Mouse (Mus musculus): ENCODE results near the gene Pigw.
"Not testable (repeated sequence)": the region's sequence is repeated elsewhere in the genome, so short reads cannot be mapped to it uniquely, and the experiment has no call there.

Pigw gene

DNA sequence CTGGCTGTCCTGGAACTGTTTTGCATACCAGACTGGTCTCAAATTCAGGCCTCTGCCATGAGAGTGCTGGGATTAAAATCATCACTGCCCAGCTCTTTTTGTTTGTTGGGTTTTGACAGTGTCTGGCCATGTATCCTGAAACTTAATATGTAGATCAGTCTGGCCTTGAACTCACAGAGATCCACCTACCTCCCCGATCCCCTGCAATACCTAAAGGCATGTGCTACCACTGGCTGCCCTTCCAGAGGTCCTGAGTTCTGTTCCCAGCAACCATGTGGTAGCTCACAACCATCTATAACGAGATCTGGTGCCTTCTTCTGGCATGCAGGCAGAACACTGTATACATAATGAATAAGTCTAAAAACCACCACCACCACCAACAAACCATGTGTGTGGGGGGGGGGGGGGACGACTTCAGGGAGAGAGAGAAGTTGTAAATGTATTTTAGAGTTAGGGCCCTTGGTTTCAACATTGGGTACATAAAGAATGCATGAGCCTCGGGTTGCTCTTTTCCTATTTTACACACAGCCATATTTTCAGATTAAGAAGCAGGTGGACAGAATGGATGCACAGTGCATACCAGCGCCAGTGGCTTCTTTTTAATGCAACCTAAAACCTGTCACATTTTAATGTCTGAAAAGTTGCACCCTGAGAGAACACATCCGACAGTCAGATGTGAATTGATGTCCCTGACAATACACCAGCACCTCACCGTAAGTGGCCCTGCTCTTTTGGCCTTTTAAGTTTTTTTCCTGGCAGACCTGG lies 896 bp downstream of the Pigw start:
- peak; percentile 10 for DNase-seq (ENCODE audit: low spot score)

DNA sequence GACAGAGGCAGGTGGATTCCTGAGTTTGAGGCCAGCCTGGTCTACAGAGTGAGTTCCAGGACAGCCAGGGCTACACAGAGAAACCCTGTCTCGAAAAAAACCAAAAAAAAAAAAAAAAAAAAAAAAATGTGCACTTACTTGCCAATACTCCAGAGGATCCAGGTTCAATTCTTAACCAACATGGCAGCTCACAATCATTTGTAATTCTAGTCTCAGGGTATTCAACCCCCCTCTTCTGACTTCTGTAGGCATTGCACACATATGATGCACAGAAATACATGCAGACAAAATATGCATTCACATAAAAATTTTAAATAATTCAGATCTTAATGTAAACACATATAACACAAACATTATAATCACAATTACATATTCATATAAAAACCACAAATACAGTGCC lies 4.1 kb downstream of the Pigw start:
- not testable (repeated sequence) for DNase-seq (ENCODE audit: low spot score)

DNA sequence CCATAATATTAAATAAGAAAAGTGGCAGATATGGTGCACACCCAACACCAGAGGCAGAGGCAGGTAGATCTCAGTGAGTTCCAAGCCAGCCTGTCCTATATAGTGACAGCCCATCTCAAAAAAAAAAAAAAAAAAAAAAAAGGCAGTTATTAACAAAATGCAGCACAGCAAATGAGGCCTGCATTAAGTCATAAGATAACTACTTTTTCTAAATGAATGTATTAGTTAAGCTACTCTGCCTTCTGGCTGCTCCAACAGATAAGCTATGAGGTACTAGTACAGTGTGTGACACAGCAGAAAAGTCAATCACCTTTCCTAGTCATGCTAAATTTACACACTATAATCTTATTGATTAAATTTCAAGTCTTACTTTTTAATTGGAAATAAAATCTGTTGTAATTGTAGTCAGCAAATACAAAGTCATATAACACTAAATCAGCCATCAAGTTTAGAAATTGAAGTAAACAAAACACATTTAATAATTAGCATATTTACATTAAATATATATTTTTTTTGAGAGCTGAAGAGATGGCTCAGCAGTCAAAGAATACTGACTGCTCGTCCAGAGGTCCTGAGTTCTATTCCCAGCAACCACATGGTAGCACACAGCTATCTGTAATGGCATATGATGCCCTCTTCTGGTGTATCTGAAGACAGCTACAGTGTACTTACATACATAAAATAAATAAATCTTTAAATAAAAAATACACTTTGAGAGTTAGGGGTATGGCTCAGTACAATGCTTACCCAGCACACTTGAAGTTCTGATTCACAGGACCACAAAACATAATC lies 6.8 kb downstream of the Pigw start:
- no peak for DNase-seq (ENCODE audit: low spot score)

DNA sequence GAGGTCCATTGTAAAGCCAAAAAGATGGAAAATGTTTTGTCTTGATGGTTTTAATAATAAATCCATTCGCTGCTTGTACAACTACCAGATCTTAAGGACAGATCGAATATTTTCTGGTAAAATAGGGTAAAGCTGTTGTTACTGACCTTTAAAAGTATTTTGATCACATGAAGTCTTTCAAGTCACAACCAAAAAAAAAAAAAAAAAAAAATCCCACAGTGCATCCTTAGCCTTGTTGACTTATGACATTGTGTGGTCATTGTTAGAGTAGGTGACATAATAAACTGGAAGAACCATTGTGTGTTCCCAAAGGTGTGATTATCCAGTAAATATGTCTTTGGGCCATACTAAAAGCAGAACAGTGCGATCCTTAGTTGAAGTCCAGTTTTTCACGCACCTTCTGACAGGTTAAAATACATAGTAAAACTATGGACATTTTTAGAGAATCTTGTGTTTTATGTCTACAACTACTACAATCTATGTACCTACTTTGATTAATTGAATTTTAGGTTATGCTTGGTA lies 8.5 kb downstream of the Pigw start:
- no peak for DNase-seq (ENCODE audit: low spot score)

DNA sequence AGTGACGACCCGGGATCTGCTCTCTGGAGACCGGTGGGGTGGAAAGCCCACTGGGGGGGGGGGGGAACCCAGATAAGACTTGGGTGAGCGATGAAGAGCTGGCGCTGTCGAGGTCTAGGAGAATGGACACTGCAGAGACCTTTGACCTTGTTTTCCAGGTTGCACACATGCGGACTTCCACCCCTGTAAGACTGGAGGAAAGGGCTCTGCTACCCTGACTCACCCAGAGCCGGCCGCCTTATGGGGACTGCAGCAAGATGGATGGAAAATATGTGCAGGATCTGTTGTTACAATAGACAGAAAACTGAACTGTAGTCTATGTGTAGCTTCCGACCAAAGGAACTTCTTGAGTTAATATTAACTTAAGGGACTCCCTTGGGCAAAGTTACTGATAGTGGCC lies 9.0 kb downstream of the Pigw start:
- DNase-seq (ENCODE audit: low spot score): peak; percentile 75

DNA sequence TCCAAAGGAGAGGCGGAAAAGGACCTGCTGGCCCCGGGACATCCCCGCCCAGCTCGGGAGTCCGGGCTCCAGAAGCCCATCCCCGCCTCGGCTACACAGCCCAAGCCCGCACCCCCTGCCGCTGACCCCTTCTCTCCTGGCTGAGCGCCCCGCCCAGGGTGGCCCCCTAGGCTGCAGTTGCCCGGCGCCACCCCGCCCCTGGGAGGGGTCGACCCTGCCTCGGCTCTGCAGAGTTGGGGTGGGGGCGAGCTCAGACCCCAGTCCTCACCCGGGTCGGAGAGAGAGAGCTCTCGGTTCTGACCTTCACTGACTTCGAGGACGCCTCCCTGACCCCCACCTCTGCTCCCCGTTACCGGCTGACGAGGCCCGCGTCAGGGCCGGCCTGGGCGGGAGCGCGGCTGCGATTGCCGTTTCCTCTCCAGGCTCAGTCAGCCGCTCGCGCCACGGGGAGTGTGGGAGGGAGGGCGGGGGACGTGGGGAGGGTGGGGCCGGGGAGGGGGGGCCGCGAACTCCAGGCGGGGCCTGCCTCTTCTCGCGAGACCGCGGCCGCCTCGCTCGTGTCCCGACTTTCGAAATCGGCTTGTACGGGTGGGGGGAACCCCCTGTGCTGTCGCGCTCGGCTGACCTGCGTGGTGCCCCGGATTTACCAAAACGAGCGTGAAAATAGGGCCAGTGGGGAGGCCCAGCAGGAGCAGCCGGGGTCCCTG lies 9.6 kb downstream of the Pigw start, which contains the start of gene Ggnbp2:
Gene Ggnbp2, minus strand, starts transcription at position 481 of the 707 bp plus-strand sequence.
- DNase-seq (ENCODE audit: low spot score): peak; percentile 90

DNA sequence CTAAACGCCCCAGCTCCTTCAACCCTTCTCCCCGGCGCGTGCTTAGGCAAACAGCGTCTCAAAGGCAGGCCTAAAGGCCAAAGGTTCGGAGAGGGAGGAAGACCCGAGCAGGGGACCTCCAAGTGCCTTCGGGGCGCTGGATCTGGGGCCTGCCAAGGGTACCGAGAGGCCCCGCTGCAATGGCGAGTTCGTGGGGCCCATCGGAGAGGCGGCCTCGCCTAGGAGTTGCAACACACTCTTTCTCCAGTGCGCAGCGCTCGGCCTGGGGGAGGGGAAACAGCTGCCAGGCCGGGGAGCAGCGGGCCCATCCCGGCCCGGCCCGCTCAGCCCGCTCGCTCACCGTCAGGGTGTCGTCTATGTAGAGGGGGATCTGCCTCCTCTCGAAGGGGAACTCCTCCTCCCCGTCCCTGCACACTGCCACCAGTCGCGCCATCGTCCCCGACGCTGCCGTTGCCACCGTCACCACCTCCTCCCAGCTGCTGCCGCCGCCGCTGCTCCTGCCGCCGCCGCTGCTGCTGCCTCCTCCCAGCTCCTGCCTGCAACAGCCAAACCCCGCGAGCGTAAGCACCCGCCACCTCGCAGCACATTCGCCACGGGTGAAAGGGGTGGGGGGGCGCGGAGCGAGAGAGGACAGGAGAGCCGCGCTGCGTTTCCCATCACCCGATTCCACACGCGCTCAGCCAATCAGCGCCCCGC lies 10.4 kb downstream of the Pigw start:
- DNase-seq (ENCODE audit: low spot score): peak; percentile 96

DNA sequence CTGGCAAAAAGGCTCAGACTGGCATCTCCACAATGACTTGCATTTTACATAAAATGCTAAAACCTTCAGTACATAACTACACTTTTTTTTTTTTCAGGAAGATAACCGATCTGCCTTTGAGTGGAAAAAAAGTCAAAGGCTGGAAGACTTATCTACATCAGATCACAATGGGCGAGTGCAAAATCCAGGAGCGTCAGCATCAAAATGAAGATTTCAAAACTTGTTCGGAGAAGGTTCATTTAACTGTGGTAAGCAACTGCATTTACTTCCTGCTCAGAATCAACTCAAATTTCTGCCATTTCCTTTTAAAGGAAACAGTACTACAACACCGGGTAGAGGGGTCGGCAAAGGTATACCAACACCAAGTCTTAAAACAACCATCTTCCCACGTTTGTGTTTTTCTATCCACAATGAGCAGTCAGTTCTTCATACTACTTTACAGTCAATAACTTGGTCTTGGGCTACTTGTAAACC lies 11.3 kb downstream of the Pigw start:
- DNase-seq (ENCODE audit: low spot score): peak; percentile 26

DNA sequence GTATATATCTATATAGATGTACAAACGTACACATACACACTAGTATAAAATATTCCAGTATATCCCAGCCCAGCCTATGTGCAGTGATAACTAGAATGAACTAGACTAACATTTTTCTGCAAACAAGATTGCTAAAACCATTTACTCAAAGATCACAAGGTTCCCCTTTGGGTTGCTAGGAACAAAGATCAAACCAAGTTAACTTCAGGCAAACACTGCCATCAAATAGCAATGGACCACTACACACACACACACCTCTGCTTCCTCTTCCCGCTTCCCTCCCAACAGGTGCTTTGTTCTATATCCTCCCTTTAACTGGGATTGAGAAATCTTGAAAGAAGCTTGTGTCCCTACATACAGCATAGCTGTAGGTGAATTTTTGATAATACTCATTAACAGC lies 12.5 kb downstream of the Pigw start:
- DNase-seq (ENCODE audit: low spot score): no peak

DNA sequence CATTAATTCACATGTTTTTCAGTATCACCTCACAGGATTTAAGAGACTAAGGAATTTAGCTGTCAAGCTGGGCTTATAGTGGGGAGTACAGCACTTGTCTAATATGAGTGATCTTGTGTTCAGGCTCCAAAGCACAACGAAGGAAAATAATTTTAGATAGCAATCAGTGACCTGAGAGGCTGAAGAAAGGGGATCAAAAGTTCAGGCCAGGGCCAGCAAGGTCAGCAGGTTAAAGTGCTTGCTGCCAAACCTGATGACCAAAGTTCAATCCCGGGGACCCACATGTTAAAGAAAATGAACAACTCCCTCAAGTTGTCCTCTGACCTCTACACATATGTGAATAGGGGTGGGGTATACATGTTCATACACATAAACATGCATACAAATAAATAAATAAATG lies 14.8 kb downstream of the Pigw start:
- no peak for DNase-seq (ENCODE audit: low spot score)

DNA sequence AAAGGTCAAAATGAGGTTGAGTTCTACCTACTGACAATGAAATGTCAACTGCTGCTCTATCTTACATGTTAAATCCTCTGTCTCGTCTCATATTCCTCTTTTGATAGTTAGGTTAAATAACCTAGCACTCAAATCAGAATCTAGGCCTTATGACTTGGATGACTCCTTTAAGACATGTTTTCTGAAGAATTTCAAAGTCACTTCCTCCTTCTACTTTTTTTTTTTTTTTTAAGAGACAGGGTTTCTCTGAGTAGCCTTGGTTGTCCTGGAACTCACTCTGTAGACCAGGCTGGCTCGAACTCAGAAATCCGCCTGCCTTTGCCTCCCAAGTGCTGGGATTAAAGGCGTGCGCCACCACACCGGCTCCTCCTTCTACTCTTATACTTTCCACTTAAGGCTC lies 24.8 kb downstream of the Pigw start:
- DNase-seq (ENCODE audit: low spot score): no peak

DNA sequence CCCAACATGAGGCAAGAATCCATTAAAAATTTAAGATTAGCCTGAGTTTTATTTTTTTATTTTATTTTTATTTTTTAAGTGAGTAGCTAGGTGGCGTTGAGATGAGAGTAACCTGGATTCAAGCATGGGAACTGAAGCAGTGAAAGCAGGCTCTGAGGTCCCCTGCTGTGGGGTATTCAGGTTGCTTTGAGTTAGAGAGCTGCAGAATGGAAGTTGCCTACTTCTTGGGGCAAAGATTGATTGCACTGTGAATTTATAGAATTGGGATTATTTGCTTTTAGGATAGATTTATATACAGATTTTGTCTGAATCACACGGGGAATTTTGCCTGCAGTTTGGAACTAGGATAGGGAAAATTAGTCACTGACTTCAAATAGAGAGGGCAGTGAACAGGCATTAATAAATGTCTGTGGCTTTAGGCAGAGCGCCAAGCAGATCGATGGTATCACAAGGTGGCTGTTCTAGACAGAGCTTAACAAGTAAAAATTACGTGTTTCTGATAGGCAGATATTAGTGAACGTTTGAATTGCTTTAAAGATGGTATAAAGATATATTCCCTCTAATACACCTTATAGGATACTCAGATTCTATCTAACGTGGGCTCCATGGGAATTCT lies 32.5 kb downstream of the Pigw start:
- no peak for DNase-seq (ENCODE audit: low spot score)

DNA sequence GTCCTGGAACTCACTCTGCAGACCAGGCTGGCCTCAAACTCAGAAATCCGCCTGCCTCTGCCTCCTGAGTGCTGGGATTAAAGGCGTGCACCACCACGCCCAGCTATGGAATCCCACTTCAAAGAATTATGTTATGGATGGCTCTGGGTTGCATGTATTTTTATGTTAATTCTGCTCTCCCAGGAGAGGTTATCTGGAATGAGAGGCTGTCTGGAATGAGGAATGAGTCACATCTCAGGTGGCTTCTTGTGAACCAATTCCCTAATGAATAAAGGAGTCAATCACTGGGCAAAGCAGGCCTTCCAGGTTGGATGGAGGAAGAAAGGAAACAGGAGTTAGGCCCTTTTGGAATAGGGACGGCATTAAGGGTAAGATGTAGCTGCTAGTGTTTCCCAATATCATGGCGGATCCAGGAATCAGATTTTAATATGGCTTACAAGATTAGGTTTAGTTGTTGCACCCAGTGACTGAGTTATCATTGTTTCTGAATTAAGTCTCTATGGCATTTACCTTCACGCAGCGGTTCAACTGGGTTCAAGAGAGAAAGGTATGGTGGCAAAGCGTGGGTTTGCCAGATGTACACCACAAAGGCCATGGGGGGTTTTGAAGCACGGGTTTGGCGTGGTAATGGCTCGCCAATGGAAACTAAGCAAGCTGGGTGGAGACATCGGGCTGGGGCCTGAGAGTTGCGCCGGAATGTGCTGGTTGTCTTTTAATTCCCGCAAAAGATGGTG lies 33.2 kb downstream of the Pigw start:
- DNase-seq (ENCODE audit: low spot score): no peak

DNA sequence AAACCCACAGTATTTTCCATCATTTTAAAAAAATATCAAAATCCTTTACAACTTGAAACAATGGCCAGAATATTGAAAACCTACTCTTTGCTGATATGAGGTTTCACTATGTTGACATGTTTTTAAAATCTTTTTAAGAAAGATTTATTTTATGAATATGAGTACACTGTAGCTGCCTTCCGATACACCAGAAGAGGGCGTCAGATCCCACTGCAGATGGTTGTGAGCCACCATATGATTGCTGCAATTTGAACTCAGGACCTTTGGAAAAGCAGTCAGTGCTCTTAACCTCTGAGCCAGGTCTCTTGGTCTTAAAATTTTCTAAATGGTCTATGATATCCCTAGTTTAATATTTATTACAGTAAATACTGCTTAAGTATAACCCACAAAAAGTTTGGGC lies 40.8 kb downstream of the Pigw start:
- no peak for DNase-seq (ENCODE audit: low spot score)

DNA sequence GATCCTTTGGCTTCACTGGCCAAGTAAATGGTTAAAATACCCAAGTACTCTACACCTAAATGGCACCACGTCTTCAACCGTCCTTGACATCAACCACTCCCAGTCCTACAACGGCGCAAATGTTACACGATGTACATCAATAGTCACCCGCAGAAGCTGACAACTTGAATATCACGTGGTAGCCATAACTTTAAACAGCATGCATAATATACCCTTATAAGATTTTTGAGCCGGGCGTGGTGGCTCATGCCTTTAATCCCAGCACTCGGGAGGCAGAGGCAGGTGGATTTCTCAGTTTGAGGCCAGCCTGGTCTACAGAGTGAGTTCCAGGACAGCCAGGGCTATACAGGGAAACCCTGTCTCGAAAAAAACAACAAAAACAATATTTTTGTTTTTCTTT lies 50.6 kb downstream of the Pigw start:
- not testable (repeated sequence) for DNase-seq (ENCODE audit: low spot score)

DNA sequence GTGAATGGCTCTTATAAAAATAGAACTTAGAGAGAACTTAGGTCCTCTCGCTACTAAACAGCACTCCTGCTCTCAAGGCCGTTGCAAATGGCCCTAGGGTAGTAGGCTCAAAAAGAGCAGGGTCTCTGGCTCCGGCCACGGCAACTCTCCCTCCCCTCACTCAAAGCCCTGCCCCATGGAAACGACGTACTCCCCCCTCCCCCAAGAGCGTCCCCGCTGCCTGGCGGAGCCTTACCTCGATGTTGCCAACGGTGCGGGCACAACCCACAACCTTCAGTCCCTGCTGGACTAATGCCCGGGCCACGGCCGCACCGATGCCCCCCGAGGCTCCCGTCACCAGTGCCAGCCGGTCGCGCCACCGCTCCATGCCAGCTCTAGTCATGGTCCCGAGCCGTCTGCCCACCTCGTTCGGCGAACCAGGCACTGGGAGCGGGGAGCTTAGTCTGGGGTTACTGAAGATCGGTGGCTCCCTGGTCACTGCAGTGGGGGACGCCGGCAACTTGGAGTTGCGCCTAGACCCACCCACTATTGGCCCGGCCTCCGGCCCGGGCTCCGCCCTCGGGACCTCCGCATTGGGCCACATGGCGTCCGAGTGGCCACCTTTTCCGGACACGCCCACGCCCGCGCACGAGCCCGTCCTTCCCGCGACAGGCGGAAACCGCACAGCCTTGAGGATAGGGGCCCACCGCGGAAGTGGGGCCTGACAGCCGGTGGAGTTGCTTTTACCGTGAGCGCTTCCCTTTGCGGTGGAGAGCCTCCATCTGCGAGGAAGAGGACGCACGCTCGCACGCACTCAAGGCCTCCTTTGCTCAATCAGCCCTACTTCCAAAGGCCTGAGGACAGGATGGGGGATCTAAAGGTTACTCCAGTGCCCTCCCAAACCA lies 51.3 kb downstream of the Pigw start, which contains the start of gene Dhrs11:
Gene Dhrs11, minus strand, starts transcription at position 479 of the 884 bp plus-strand sequence.
- peak; percentile 87 for DNase-seq (ENCODE audit: low spot score)

DNA sequence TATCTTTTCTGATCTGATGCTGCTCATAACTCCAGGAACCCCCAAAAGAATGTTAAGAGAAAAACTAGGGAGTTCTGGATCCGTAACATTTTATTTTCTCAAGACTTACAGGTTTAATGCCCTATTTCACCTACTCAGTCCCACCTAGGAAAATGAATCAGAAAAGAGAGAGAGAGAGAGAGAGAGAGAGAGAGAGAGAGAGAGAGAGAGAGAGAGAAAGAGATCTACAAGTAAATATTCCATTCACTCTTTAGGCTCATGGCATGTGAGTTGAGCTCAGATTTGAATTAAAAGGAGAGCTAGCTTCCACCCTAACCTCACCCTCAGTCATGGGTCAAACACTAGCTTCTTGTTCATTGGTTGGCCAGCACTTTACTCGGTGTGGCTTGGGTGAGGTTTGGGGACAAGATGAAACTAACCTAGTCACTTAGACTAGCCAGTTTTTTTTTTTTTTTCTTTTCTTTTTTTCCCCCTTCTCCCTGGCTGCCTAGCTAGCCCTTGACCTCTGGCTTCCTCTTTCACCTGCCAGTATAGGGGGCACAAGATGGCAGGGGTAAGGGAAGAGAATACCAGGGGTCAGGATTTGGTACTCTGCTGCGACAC lies 52.1 kb downstream of the Pigw start:
- DNase-seq (ENCODE audit: low spot score): no peak

DNA sequence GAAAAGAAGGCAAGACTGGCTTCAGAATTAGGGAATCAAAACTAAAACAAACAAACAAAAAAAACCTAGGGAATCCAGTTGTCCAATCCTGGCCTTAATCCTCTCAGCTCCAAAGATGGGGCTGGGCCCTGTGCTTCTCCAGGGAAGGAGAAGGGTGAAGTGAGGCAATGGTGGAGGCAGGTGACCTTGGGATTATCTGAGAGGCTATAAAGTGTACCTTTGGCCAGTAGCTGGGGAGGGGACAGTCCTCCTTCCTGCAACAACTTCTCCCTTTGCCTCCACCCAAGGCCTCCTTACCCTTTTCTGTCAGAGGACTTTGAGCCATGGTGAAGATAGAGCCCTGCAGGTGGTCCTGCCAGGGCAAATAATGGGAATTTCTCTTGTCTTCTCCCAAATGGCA lies 52.6 kb downstream of the Pigw start:
- DNase-seq (ENCODE audit: low spot score): no peak
